Mouse (Mus musculus): ENCODE measurements at regions not wholly inside any gene's neighbourhood (a gene's known extent, or its start where the extent isn't known, plus 50 kb on each side); places are given as distances from the start of the nearest gene placed in this dataset.

GRCm38 (mm10) chr6:51302240-51302639 lies 130.2 kb upstream of the Nfe2l3 start:
- no peak for TF ChIP-seq CTCF (IDR thresholded peaks at IDR 0.05)
- TF ChIP-seq EP300 (IDR thresholded peaks at IDR 0.05) = no peak

Data from lung, postnatal 0 days (tissue).